Mouse (Mus musculus) small intestine, adult 2 months (tissue): ENCODE measurements around the gene Tk1. TPM values are rescaled to one million over a fixed set of nuclear protein-coding genes. Genes with fewer than 3 reads are reported as not detected.

Experiments
- H3K27ac ChIP-seq: fragments of 200-500 bp; 2 replicates; pipeline ENCODE4 v1.5.1; 2012; ENCODE audit warnings: low read depth, low read length, control low read depth, inconsistent platforms; ENCODE audit not compliant: insufficient read depth
- H3K27me3 ChIP-seq: fragments of 200-500 bp; 2 replicates; pipeline ENCODE4 v1.6.1; 2012; ENCODE audit warnings: mild to moderate bottlenecking, moderate library complexity, low read length, inconsistent platforms; ENCODE audit not compliant: control insufficient read depth, insufficient read depth
- H3K36me3 ChIP-seq: fragments of 200-500 bp; 2 replicates; pipeline ENCODE4 v1.6.1; 2012; ENCODE audit warnings: mild to moderate bottlenecking, low read length, control low read depth, inconsistent platforms; ENCODE audit not compliant: control insufficient read depth, insufficient read depth
- H3K4me1 ChIP-seq: fragments of 200-500 bp; 2 replicates; pipeline ENCODE4 v1.6.1; 2012; ENCODE audit warnings: low read length, inconsistent platforms, mixed read lengths; ENCODE audit not compliant: control insufficient read depth, insufficient read depth, insufficient read length
- H3K4me3 ChIP-seq: fragments of 200-500 bp; 2 replicates; pipeline ENCODE4 v1.5.1; 2012; ENCODE audit warnings: low read depth, mild to moderate bottlenecking, control low read depth, inconsistent platforms, low read length, moderate library complexity
- CTCF ChIP-seq: fragments of 200-500 bp; IDR thresholded peaks from 2 replicates; pipeline ENCODE4 v1.5.1; 2012; ENCODE audit warnings: low read depth, mild to moderate bottlenecking, control low read depth, inconsistent platforms, low read length, moderate library complexity, mixed read lengths; ENCODE audit not compliant: insufficient replicate concordance, insufficient read length; ENCODE audit errors: extremely low read depth
- POLR2A ChIP-seq: fragments of 200-500 bp; IDR thresholded peaks from 2 replicates; pipeline ENCODE4 v1.6.1; 2012; ENCODE audit warnings: low read depth, mild to moderate bottlenecking, control low read depth, inconsistent platforms, low read length, moderate library complexity
- WGBS: fragments of 180-500 bp; shearing (Covaris S2); methylation state at CpG from one replicate; pipeline ENCODE4 v1.1.7; 2018; 5-methylcytosine and 5-hydroxymethylcytosine counted together
- polyA plus RNA-seq: library from polyadenylated mRNA; depleted of rRNA; stranded (reverse); fragments of >200 nt; gene quantifications from 2 replicates; pipeline ENCODE4 v1.2.3, GENCODE M21; 2012; rRNA removed

The Tk1 gene
- polyA plus RNA-seq, 1 experiment, result 52.2 TPM

GRCm38 (mm10) chr11:117772352-117772751, 53.5 kb downstream of the Tk1 start:
- 90% methylated on average over 7 of the region's 7 CpGs for WGBS
- Histone ChIP-seq H3K36me3 (peaks cover 58% of the 10 kb centered on the region), H3K4me3 (no peak overlapping the region), H3K27ac (no peak overlapping the region), H3K4me1 (peaks cover 11% of the 10 kb centered on the region), H3K27me3 (no peaks in the 10 kb centered on the region)
- no peak for TF ChIP-seq CTCF
- no peak for TF ChIP-seq POLR2A

DNA sequence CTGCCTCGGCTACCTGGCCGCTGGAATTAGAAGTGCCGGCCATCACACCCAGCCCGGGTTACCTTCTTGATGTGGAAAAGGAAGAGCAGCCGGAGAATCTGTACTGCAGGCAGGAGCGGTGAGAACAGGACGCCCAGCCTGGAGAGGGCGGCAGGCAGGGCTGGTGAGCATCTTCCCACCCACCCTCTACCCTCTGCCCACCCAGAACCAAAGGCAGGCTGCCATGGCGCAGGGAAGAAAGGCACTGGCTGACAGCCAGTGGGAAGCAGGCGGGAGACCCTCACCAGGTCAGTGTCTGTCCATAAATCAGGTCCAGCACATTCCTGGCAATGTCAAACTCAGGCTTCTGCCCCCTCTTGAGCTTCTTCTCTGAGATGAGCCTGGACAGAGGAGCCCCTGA, 55.5 kb downstream of the Tk1 start:
- H3K36me3 ChIP-seq, result peaks cover 66% of the 10 kb centered on the region
- no peaks in the 10 kb centered on the region for H3K27me3 ChIP-seq
- no peak overlapping the region for H3K27ac ChIP-seq
- no peak overlapping the region for H3K4me3 ChIP-seq
- 87% methylated on average over 10 of the region's 10 CpGs for WGBS
- TF ChIP-seq POLR2A, result no peak
- H3K4me1 ChIP-seq, result peaks cover 11% of the 10 kb centered on the region

DNA sequence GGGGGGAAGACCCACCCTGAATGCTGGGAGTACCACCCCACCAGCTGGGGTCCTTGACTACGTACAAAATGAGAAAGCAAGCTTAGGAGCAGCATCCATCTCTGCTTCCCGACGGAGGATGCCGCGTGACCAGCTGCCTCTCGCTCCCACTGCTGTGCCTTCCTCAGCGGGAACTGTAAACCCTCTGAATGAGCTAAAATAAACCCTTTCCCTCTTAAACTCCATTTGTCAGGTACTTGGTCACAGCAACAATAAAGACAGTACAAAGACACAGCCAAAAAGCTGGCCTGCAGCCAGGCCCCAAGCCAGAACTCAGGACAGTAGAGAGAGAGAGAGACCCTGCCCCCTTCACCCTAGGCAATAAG, 56.2 kb downstream of the Tk1 start:
- WGBS, result 89% methylated on average over 7 of the region's 7 CpGs
- H3K27ac ChIP-seq, result no peak overlapping the region
- H3K27me3 ChIP-seq, result no peaks in the 10 kb centered on the region
- H3K4me1 ChIP-seq, result peaks cover 11% of the 10 kb centered on the region
- TF ChIP-seq CTCF (no peak), POLR2A (no peak)
- peaks cover 66% of the 10 kb centered on the region for H3K36me3 ChIP-seq
- H3K4me3 ChIP-seq, result no peak overlapping the region

DNA sequence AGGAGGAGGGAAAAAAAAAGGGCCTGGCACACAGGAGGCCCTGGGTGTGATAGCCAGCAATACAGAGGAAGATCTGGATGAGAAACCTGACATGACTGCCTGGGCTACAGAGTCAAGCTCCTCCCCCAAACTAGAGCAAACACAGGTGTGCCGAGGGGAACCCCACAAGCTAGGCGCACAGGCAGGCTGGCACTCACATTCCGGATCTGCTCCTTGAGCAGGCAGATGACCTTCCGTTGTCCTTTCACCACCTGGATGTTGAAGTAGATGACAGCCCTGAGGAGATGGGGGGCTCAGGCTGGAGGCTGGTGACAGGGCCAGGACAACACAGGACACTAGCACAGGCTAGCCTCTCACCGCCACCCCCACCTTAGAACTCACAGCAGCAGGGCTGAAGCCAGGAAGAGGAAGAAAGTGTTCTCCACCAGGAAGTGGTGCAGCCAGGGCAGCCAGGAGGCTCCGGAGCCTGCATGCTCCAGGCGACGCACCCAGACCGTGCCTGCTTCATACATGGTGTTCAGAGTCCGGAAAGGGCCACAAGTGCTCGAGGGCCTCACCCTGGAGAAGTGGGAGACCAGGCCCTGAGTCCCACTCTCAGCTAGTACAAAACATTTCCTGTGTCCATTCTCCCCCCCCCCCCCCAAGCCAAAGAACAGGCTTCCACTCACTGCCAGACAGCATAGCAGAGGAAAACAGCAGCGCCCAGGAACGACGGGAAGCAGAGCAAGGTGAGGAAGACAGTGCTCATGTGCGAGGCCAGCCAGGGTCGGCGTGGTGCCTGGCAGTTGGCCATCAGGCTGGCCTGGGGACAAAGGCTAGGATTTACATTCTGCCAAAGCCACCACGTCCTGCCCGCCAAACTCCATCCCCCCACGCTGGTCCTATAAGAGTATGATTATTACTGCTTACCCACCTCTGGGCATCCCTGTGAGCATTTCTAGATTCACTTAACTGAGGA, 56.9 kb downstream of the Tk1 start:
- Histone ChIP-seq H3K36me3 (peaks cover 66% of the 10 kb centered on the region), H3K27ac (peak overlapping the region; percentile 85), H3K4me1 (peaks cover 11% of the 10 kb centered on the region), H3K4me3 (peak overlapping the region; percentile 9; the same call in 1 of the 2 replicates), H3K27me3 (no peaks in the 10 kb centered on the region)
- 28% methylated on average over 20 of the region's 20 CpGs for WGBS
- no peak for TF ChIP-seq POLR2A
- no peak for TF ChIP-seq CTCF

GRCm38 (mm10) chr11:117766275-117766674, 59.6 kb downstream of the Tk1 start:
- no peak overlapping the region for H3K27ac ChIP-seq
- H3K36me3 ChIP-seq, result peaks cover 45% of the 10 kb centered on the region
- TF ChIP-seq CTCF (no peak), POLR2A (no peak)
- 87% methylated on average over 3 of the region's 3 CpGs for WGBS
- no peaks in the 10 kb centered on the region for H3K27me3 ChIP-seq
- peaks cover 11% of the 10 kb centered on the region for H3K4me1 ChIP-seq
- H3K4me3 ChIP-seq, result no peak overlapping the region

Other genes with a start within 250 kb of the Tk1 start
- 5.9 and 14.6 TPM in 2 replicates for gene Tnrc6c, start 171.8 kb downstream of the Tk1 start, polyA plus RNA-seq
- 34.3 and 59.6 TPM in 2 replicates for gene Tmc8, start 44.0 kb downstream of the Tk1 start, polyA plus RNA-seq
- gene Tmc6, start 43.9 kb downstream of the Tk1 start, polyA plus RNA-seq, result 53.5 and 84.7 TPM in 2 replicates
- 0.09 and 0.47 TPM in 2 replicates for gene 6030468B19Rik, start 28.4 kb downstream of the Tk1 start, polyA plus RNA-seq
- gene Gm20708, start 16.4 kb downstream of the Tk1 start, polyA plus RNA-seq, result 0.06 TPM in 1 of 2 replicates, not detected in the other
- gene Syngr2, start 16.4 kb downstream of the Tk1 start, polyA plus RNA-seq, result 183 and 229 TPM in 2 replicates
- 4.3 and 11.1 TPM in 2 replicates for gene Afmid, start 168 bp downstream of the Tk1 start, polyA plus RNA-seq
- gene Birc5, start 23.2 kb upstream of the Tk1 start, polyA plus RNA-seq, result 4.3 and 9.5 TPM in 2 replicates
- 0.11 TPM in 1 of 2 replicates, not detected in the other for gene Tmem235, start 34.7 kb upstream of the Tk1 start, polyA plus RNA-seq
- gene Tha1, start 47.4 kb upstream of the Tk1 start, polyA plus RNA-seq, result 25.8 and 27.7 TPM in 2 replicates
- gene Socs3, start 144.0 kb upstream of the Tk1 start, polyA plus RNA-seq, result 27.2 and 47.2 TPM in 2 replicates
- 19.8 and 35.0 TPM in 2 replicates for gene Pgs1, start 160.2 kb upstream of the Tk1 start, polyA plus RNA-seq